Mouse (Mus musculus) MEL (cell line): Measurements from ENCODE around the gene Pdcd2. TPM values are rescaled to one million over a fixed set of nuclear protein-coding genes. Genes with fewer than 3 reads are reported as not detected.

Source experiments
- DNase-seq: peaks from one replicate; pipeline ENCODE4 v3.0.0; 2011; ENCODE audit warnings: low read depth, low spot score
- H3K27ac ChIP-seq: 2 replicates; pipeline ENCODE4 v1.5.1; 2012; ENCODE audit warnings: low read depth, mild to moderate bottlenecking, control low read depth, low read length, moderate library complexity; ENCODE audit not compliant: control insufficient read depth
- H3K27me3 ChIP-seq, 2 experiments: fragments of 150-350 bp in 1 of 2; sonication (generic) in 1 of 2; 2 replicates each; pipeline ENCODE4 v1.6.1; 2012; ENCODE audit warnings: low read length in 2 of 2, mild to moderate bottlenecking in 2 of 2, improper control_type of control experiment in 1 of 2, moderate library complexity in 1 of 2; ENCODE audit not compliant: insufficient read depth in 2 of 2, control insufficient read depth in 1 of 2
- H3K36me3 ChIP-seq, 2 experiments: 2 replicates each; pipeline ENCODE4 v1.6.1; 2012 to 2014; ENCODE audit warnings: low read length in 2 of 2, improper control_type of control experiment in 1 of 2, inconsistent platforms in 1 of 2, mild to moderate bottlenecking in 1 of 2; ENCODE audit not compliant: insufficient read depth in 2 of 2, control insufficient read depth in 1 of 2
- H3K4me1 ChIP-seq, 2 experiments: fragments of 150-350 bp in 1 of 2; sonication (generic) in 1 of 2; 2 replicates each; pipeline ENCODE4 v1.6.1; 2012; ENCODE audit warnings: low read length in 2 of 2, improper control_type of control experiment in 1 of 2, mild to moderate bottlenecking in 1 of 2; ENCODE audit not compliant: insufficient read depth in 2 of 2, control insufficient read depth in 1 of 2
- H3K4me3 ChIP-seq, 2 experiments: fragments of 150-350 bp in 1 of 2; sonication (generic) in 1 of 2; 2 replicates each; pipeline ENCODE4 v1.5.1; 2012; ENCODE audit warnings: low read depth in 2 of 2, low read length in 2 of 2, mild to moderate bottlenecking in 2 of 2, moderate library complexity in 2 of 2, control low read depth in 1 of 2, improper control_type of control experiment in 1 of 2; ENCODE audit not compliant: control insufficient read depth in 1 of 2, insufficient read depth in 1 of 2
- H3K79me2 ChIP-seq: 2 replicates; pipeline ENCODE4 v1.6.1; 2012; ENCODE audit warnings: mild to moderate bottlenecking, low read length, moderate library complexity; ENCODE audit not compliant: control insufficient read depth, poor library complexity, insufficient read depth
- H3K9ac ChIP-seq: 2 replicates; pipeline ENCODE4 v1.6.1; 2012; ENCODE audit warnings: low read depth, mild to moderate bottlenecking, control low read depth, low read length, moderate library complexity; ENCODE audit not compliant: control insufficient read depth, poor library complexity, severe bottlenecking
- H3K9me3 ChIP-seq: fragments of 150-350 bp; sonication (generic); replicated peaks from 2 replicates; pipeline ENCODE4 v1.6.1; 2012; ENCODE audit warnings: mild to moderate bottlenecking, low read length, improper control_type of control experiment, moderate library complexity; ENCODE audit not compliant: insufficient read depth
- CHD1 ChIP-seq: IDR thresholded peaks from 2 replicates; pipeline ENCODE4 v1.6.1; 2012; ENCODE audit warnings: low read depth, mild to moderate bottlenecking, inconsistent platforms, low read length, improper control_type of control experiment
- ELF1 ChIP-seq: IDR thresholded peaks from 2 replicates; pipeline ENCODE4 v1.6.1; 2014; ENCODE audit warnings: low read depth, mild to moderate bottlenecking, inconsistent platforms, low read length, improper control_type of control experiment, moderate library complexity
- EP300 ChIP-seq, 2 experiments: IDR thresholded peaks; 2 replicates each; pipeline ENCODE4 v1.6.1; 2011; ENCODE audit warnings: improper control_type of control experiment in 2 of 2, low read length in 2 of 2, low read depth in 1 of 2, mild to moderate bottlenecking in 1 of 2
- ETS1 ChIP-seq: IDR thresholded peaks from 2 replicates; pipeline ENCODE4 v1.6.1; 2012; ENCODE audit warnings: low read depth, mild to moderate bottlenecking, inconsistent platforms, low read length, improper control_type of control experiment, moderate library complexity
- GABPA ChIP-seq: IDR thresholded peaks from 2 replicates; pipeline ENCODE4 v1.6.1; 2012; ENCODE audit warnings: low read depth, mild to moderate bottlenecking, inconsistent platforms, low read length, improper control_type of control experiment, moderate library complexity
- GATA1 ChIP-seq: IDR thresholded peaks from 2 replicates; pipeline ENCODE4 v1.6.1; 2011; ENCODE audit warnings: low read depth, low read length, improper control_type of control experiment
- HCFC1 ChIP-seq: IDR thresholded peaks from 2 replicates; pipeline ENCODE4 v1.6.1; 2012; ENCODE audit warnings: low read depth, mild to moderate bottlenecking, inconsistent platforms, low read length, improper control_type of control experiment, moderate library complexity
- MAFK ChIP-seq: IDR thresholded peaks from 2 replicates; pipeline ENCODE4 v1.6.1; 2011; ENCODE audit warnings: low read depth, mild to moderate bottlenecking, low read length, improper control_type of control experiment, borderline replicate concordance
- MAX ChIP-seq: IDR thresholded peaks from 2 replicates; pipeline ENCODE4 v1.6.1; 2011; ENCODE audit warnings: low read length, improper control_type of control experiment
- MXI1 ChIP-seq: IDR thresholded peaks from 2 replicates; pipeline ENCODE4 v1.6.1; 2011; ENCODE audit warnings: mild to moderate bottlenecking, low read depth, low read length, improper control_type of control experiment
- MYB ChIP-seq: IDR thresholded peaks from 2 replicates; pipeline ENCODE4 v1.6.1; 2011; ENCODE audit warnings: mild to moderate bottlenecking, low read depth, low read length, improper control_type of control experiment
- MYC ChIP-seq: IDR thresholded peaks from 2 replicates; pipeline ENCODE4 v1.6.1; 2011; ENCODE audit warnings: low read depth, mild to moderate bottlenecking, low read length, improper control_type of control experiment, moderate library complexity
- NELFE ChIP-seq: IDR thresholded peaks from 2 replicates; pipeline ENCODE4 v1.6.1; 2011; ENCODE audit warnings: low read depth, low read length, improper control_type of control experiment
- NRF1 ChIP-seq: IDR thresholded peaks from 2 replicates; pipeline ENCODE4 v1.6.1; 2014; ENCODE audit warnings: low read depth, mild to moderate bottlenecking, inconsistent platforms, low read length, improper control_type of control experiment, moderate library complexity; ENCODE audit not compliant: poor library complexity, insufficient read depth, severe bottlenecking
- POLR2A ChIP-seq, 2 experiments: IDR thresholded peaks; 2 replicates each; pipeline ENCODE4 v1.6.1; 2011 to 2012; ENCODE audit warnings: low read length in 2 of 2, mild to moderate bottlenecking in 2 of 2, control low read depth in 1 of 2, improper control_type of control experiment in 1 of 2, low read depth in 1 of 2, moderate library complexity in 1 of 2; ENCODE audit not compliant: control insufficient read depth in 1 of 2, insufficient read depth in 1 of 2, poor library complexity in 1 of 2
- POLR2AphosphoS2 ChIP-seq: IDR thresholded peaks from 2 replicates; pipeline ENCODE4 v1.6.1; 2011; ENCODE audit warnings: low read length, improper control_type of control experiment
- RAD21 ChIP-seq: IDR thresholded peaks from 2 replicates; pipeline ENCODE4 v1.6.1; 2011; ENCODE audit warnings: mild to moderate bottlenecking, low read depth, low read length, improper control_type of control experiment
- RCOR1 ChIP-seq: IDR thresholded peaks from 2 replicates; pipeline ENCODE4 v1.6.1; 2012; ENCODE audit warnings: low read depth, mild to moderate bottlenecking, inconsistent platforms, low read length, improper control_type of control experiment
- SIN3A ChIP-seq: IDR thresholded peaks from 2 replicates; pipeline ENCODE4 v1.6.1; 2012; ENCODE audit warnings: low read length, improper control_type of control experiment, inconsistent platforms
- SMC3 ChIP-seq: IDR thresholded peaks from 2 replicates; pipeline ENCODE4 v1.6.1; 2011; ENCODE audit warnings: low read depth, low read length, improper control_type of control experiment
- USF1 ChIP-seq: IDR thresholded peaks from 2 replicates; pipeline ENCODE4 v1.6.1; 2014; ENCODE audit warnings: low read depth, mild to moderate bottlenecking, inconsistent platforms, low read length, improper control_type of control experiment, moderate library complexity
- USF2 ChIP-seq, 2 experiments: IDR thresholded peaks; 2 replicates each; pipeline ENCODE4 v1.6.1; 2011 to 2012; ENCODE audit warnings: improper control_type of control experiment in 2 of 2, low read length in 2 of 2, borderline replicate concordance in 1 of 2, inconsistent platforms in 1 of 2, low read depth in 1 of 2, mild to moderate bottlenecking in 1 of 2; ENCODE audit not compliant: insufficient read depth in 1 of 2
- ZC3H11A ChIP-seq: IDR thresholded peaks from 2 replicates; pipeline ENCODE4 v1.6.1; 2012; ENCODE audit warnings: low read depth, mild to moderate bottlenecking, inconsistent platforms, low read length, improper control_type of control experiment
- ZKSCAN1 ChIP-seq: IDR thresholded peaks from 2 replicates; pipeline ENCODE4 v1.6.1; 2012; ENCODE audit warnings: low read depth, mild to moderate bottlenecking, inconsistent platforms, low read length, improper control_type of control experiment, moderate library complexity
- ZMIZ1 ChIP-seq: IDR thresholded peaks from 2 replicates; pipeline ENCODE4 v1.6.1; 2012; ENCODE audit warnings: low read depth, mild to moderate bottlenecking, inconsistent platforms, low read length, improper control_type of control experiment, moderate library complexity
- polyA plus RNA-seq, 2 experiments: library from polyadenylated mRNA; stranded (reverse) in 1 of 2; unstranded in 1 of 2; fragments of >175 nt in 1 of 2; fragments of >200 nt in 1 of 2; gene quantifications; 2 replicates each; pipeline versions ENCODE4 v1.2.1 to v1.2.4; 2012; ENCODE audit warnings: low replicate concordance in 2 of 2, low read depth in 1 of 2; ENCODE audit not compliant: insufficient read length in 2 of 2, insufficient read depth in 1 of 2, missing spikeins in 1 of 2
- total RNA-seq: library from RNA; depleted of rRNA; stranded (reverse); fragments of 300-350 nt; gene quantifications from 2 replicates; pipeline ENCODE4 v1.2.3, GENCODE M21; 2012

Gene Pdcd2
- total and polyA plus RNA-seq, 3 experiments = 109 to 110 TPM; not detected in 1

DNA sequence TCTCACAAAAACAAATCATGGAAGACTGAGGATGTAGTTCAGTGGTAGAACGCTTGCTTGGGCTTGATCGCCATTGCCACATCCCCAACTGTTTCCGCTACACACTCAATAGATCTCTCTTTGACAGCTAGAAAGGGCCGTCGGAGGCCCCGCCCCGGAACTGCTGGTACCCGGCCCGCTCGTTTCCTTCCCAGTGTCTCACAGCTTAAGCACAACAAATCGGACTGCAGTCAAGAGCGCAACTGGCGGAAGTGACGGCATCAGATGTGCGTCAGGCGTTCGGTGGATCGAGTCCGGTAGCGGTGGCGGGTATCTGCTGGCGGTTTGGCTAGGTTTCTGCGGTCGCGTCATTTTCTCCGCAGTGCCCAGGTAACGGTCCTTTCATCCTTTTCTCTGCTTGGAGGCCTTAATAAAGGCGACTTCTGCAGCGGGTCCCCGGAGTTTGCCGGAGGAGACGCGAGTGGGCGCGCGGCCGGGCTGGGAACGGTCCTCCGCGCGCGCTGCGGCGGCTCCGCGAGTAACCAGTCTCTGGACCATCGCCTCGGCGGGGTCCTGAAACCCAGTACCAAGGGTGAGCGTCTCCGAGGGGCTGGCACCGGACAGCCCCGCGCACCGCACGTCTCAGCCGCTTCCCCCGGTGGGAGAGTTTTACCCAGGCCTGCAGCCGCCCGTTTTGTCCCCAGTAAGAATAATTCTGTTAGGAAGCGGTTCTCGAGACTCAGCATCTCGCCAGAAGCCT lies 27.3 kb downstream of the Pdcd2 start, which contains the start of the genes Psmb1 and Tbp (continued):
- TF ChIP-seq USF2 (IDR thresholded peaks at IDR 0.05; ENCODE audit: borderline replicate concordance in 1 of 2, insufficient read depth in 1 of 2, low read depth in 1 of 2, low read length in 2 of 2) = no peak
- no peak for TF ChIP-seq ZC3H11A
- no peak; the same call in 1 of the 2 replicates for TF ChIP-seq RCOR1
- TF ChIP-seq, all 39 proteins: peak for 17

DNA sequence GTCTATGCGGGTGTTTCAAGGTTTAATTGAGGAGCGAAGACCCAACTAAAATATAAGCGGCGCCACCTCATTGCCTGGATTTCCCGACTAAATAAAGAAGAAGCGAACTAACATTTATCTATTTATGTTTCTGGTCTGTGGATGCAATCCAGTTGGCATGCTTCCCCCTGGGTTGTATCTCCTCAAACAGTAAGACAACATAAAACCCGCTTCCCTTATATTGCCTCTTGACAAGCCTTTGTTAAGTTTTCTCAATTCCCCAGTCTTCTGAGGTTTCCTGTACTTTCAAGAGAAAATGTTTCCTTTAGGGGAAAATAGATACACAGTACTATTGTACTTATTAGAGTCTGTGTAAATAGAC lies 28.4 kb downstream of the Pdcd2 start:
- peak; percentile 68 for DNase-seq
- Histone ChIP-seq H3K27ac (peak overlapping the region; percentile 85), H3K79me2 (peaks cover 48% of the 10 kb centered on the region), H3K9me3 (no peaks in the 10 kb centered on the region), H3K4me1 (peaks cover 2 to 11% of the 10 kb centered on the region in 2 experiments; a peak in 3 of 4 replicates), H3K9ac (peak overlapping the region; percentile 75), H3K36me3 (peaks cover 13 to 34% of the 10 kb centered on the region in 2 experiments; a peak in 3 of 4 replicates), H3K4me3 (peak overlapping the region; percentile 54 to 89), H3K27me3 (no peaks in the 10 kb centered on the region)
- peak; percentile 88 for TF ChIP-seq CHD1
- peak; percentile 30; the same call in 1 of the 2 replicates for TF ChIP-seq ETS1
- TF ChIP-seq MYC = 0 out of 2 replicates have a peak, but pooled peaks have one; percentile 25
- TF ChIP-seq MYB = no peak
- TF ChIP-seq MAFK = no peak
- no peak; the same call in 1 of the 2 replicates for TF ChIP-seq MXI1

DNA sequence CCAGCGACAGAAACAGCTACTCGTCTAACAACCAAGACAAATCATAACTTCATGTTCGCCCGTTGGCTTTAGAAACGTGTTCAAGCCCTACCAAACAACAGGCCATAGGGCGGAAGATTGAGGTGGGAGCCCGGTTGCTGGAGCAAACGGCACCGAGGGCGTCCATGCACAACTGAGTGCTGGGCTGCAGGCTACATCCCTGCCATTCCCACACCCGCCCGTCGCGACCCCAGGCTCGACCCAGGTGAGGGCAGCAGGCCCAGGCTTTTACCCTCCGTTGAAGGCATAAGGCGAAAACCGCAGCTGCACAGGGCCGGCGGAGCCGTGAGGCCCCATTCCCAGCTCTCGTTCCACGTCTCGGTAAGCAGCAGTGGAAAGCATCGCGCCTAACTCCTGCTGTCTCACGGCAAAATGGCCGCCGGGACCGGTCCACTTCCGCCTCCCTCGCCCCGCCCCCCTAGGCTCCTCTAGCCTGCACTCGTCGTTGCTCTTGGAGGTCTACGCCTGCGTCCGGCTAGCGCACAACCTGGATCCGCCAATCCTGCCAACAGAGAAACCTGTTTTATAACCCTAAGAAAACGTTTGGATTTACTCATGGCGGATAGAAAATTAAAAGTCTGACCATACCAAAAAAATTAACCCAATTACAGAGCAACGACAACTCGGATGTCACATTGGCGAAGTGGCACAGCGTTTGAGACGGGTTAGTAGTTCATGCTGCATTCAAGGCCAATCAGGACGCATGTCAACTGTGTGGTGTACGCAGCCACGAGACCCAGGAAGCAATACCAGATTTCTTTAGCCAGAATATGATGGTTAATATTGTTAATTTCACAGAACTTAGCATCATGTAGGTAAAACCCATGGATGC lies 29.0 kb downstream of the Pdcd2 start:
- Histone ChIP-seq H3K9ac (peak overlapping the region; percentile 88), H3K36me3 (peaks cover 17 to 34% of the 10 kb centered on the region in 2 experiments), H3K4me3 (peak overlapping the region; percentile 63 to 87), H3K4me1 (peaks cover 2 to 11% of the 10 kb centered on the region in 2 experiments; a peak in 3 of 4 replicates), H3K27me3 (no peaks in the 10 kb centered on the region), H3K27ac (peak overlapping the region; percentile 75), H3K9me3 (no peaks in the 10 kb centered on the region), H3K79me2 (peaks cover 51% of the 10 kb centered on the region)
- DNase-seq = peak; percentile 96
- TF ChIP-seq NELFE = peak; percentile 83
- TF ChIP-seq CHD1 = peak; percentile 93
- peak; percentile 90 for TF ChIP-seq HCFC1
- no peak for TF ChIP-seq MYB
- TF ChIP-seq MYC = peak; percentile 86; the same call in 1 of the 2 replicates
- peak; percentile 91 for TF ChIP-seq ELF1
- TF ChIP-seq RCOR1 = peak; percentile 17; the same call in 1 of the 2 replicates
- TF ChIP-seq SMC3 = no peak
- TF ChIP-seq RAD21 = no peak
- TF ChIP-seq POLR2A (IDR thresholded peaks at IDR 0.05; ENCODE audit: control insufficient read depth in 1 of 2, insufficient read depth in 1 of 2, low read depth in 1 of 2, low read length in 2 of 2, poor library complexity in 1 of 2) = peak in 1 of 2 experiments; percentile 90; a peak in 2 of 4 replicates
- TF ChIP-seq GABPA = no peak
- TF ChIP-seq USF1 = 0 out of 2 replicates have a peak, but pooled peaks have one; percentile 30
- TF ChIP-seq NRF1 = peak; percentile 57
- TF ChIP-seq POLR2AphosphoS2 = peak; percentile 77
- peak; percentile 67; the same call in 1 of the 2 replicates for TF ChIP-seq ZMIZ1
- no peak for TF ChIP-seq ZKSCAN1
- TF ChIP-seq MAX = peak; percentile 78
- TF ChIP-seq GATA1 = no peak
- TF ChIP-seq EP300 (IDR thresholded peaks at IDR 0.05; ENCODE audit: low read depth in 1 of 2, low read length in 2 of 2) = no peak
- TF ChIP-seq SIN3A = peak; percentile 91
- TF ChIP-seq MXI1 = peak; percentile 89
